Mouse (Mus musculus): ENCODE measurements around the gene Vsir. TPM values are rescaled to one million over a fixed set of nuclear protein-coding genes. Genes with fewer than 3 reads are reported as not detected.

Vsir gene
- polyA plus RNA-seq, 1 experiment: 16.0 TPM

DNA sequence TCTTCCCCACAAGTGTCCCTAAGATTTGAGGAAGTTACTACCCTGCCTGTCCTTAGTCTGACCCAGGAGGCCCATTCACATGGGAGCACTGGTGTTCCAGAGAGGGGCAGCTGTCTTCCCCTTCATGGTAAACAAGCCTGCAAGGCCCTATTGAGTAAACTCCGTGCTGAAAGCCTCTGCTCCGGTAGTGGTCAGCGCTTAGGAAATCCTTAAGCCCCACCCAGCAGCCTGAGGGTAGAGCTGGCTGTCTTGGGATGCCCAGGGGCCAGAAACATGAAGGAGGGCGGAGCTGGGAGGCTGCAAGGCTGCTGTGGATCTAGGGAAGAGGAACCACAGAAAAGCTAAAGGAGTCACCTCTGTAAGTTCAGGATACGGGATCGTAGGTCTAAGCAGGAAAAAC is 2.4 kb downstream of the Vsir start:
- peak overlapping the region; percentile 81 for H3K4me3 ChIP-seq (ENCODE audit: insufficient read depth, low read depth, low read length)
- H3K4me1 ChIP-seq (ENCODE audit: control insufficient read depth, insufficient read depth, insufficient read length, low read length): peaks cover 35% of the 10 kb centered on the region
- peak overlapping the region; percentile 91 for H3K27ac ChIP-seq (replicated peaks; ENCODE audit: low read depth, low read length)

DNA sequence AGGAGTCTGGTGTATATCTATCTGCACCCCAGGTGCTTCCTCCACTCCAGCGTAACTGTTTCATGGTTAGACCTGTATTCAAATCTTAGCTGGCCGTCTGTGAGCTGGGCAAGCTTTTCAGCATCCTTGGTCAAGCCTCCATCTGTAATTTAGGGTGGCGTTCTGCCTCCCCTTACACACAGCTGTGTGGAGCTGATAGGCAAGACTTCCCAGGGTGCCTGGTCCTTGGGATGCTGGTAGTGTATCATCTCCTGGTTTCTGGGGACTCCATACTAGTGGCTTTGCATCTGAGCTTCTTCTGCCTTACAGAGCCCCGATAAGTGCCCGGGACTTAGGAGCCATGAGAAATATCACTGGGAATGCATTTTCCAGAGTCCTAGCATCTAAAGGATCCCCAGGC is 3.0 kb downstream of the Vsir start:
- Histone ChIP-seq H3K4me3 (ENCODE audit: insufficient read depth, low read depth, low read length) (peak overlapping the region; percentile 81), H3K4me1 (ENCODE audit: control insufficient read depth, insufficient read depth, insufficient read length, low read length) (peaks cover 39% of the 10 kb centered on the region), H3K27ac (replicated peaks; ENCODE audit: low read depth, low read length) (peak overlapping the region; percentile 91)

DNA sequence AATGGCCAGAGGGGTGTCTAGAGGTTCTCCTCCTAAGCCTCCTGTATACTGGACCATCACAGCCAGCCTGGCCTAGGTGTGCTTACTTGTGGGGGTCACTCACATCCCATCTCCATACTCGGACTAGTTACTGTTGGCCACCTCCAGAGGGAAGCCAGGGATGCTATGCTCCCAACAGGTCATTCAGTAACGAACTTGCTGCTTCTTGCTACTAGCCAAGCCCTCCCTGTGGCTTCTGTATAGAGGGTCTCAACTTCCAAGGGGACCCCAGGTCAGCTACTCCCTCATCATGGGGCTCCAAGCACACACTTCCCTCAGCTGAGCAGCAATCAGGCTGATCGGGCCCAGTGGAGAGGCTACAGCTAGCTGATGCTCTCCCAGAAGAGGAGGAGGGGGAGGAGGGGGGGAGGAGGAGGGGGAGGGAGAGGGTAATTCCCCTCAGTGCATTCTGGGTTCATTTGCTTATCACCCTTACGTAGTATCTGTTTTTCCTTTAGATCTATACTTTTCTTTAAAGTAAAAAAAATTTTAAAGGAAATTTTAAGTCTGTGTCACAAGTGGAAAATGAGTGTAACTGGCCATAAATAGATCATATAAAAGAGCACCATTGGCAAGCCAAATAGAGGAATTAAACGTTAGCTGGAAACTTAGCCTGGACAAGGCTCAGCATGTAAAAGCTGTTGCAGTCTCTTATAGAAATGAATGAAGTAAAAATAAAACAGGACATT is 3.6 kb downstream of the Vsir start:
- H3K4me3 ChIP-seq (ENCODE audit: insufficient read depth, low read depth, low read length): peak overlapping the region; percentile 81
- H3K27ac ChIP-seq (replicated peaks; ENCODE audit: low read depth, low read length): peak overlapping the region; percentile 91
- H3K4me1 ChIP-seq (ENCODE audit: control insufficient read depth, insufficient read depth, insufficient read length, low read length): peaks cover 42% of the 10 kb centered on the region

DNA sequence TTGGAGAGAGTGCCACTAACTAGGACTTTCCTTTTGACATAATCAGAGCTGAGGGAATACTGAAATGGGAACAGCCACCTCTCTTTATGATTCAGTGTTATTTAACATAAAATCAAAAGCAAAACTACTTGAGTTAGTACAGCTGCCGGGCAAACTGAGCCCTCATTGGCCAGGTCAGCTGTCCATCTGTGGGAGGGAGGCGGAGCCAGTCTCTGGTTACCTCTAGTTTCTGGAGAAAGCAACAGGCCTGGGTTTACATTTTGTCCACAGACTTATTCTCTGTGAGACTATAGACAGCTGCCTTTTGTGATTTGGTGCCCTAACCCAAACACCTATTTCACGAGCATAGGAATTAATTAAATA is 4.1 kb downstream of the Vsir start:
- Histone ChIP-seq H3K27ac (replicated peaks; ENCODE audit: low read depth, low read length) (peak overlapping the region; percentile 85), H3K4me3 (ENCODE audit: insufficient read depth, low read depth, low read length) (peak overlapping the region; percentile 34), H3K4me1 (ENCODE audit: control insufficient read depth, insufficient read depth, insufficient read length, low read length) (peaks cover 42% of the 10 kb centered on the region)

DNA sequence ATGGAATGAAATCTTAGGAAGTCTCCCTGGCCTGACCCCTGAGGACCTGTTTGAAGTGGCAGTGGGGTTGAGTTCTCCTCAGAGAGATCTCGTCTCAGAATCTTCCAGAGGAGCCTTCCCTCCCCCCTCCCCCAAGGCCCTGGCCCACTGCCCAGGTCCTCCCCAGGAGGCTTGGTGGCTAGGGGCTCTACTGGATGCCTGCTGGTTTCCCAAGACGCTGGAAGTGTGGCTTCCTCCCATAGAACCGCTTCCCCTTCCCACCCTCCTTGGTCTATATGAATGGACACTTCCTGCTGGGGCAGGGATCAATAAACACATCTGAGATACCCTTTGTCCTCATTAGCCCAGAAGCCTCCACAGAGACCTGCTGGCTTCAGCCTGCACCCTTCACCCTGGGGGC is 4.6 kb downstream of the Vsir start:
- peak overlapping the region; percentile 34 for H3K4me3 ChIP-seq (ENCODE audit: insufficient read depth, low read depth, low read length)
- H3K27ac ChIP-seq (replicated peaks; ENCODE audit: low read depth, low read length): peak overlapping the region; percentile 85
- peaks cover 39% of the 10 kb centered on the region for H3K4me1 ChIP-seq (ENCODE audit: control insufficient read depth, insufficient read depth, insufficient read length, low read length)

DNA sequence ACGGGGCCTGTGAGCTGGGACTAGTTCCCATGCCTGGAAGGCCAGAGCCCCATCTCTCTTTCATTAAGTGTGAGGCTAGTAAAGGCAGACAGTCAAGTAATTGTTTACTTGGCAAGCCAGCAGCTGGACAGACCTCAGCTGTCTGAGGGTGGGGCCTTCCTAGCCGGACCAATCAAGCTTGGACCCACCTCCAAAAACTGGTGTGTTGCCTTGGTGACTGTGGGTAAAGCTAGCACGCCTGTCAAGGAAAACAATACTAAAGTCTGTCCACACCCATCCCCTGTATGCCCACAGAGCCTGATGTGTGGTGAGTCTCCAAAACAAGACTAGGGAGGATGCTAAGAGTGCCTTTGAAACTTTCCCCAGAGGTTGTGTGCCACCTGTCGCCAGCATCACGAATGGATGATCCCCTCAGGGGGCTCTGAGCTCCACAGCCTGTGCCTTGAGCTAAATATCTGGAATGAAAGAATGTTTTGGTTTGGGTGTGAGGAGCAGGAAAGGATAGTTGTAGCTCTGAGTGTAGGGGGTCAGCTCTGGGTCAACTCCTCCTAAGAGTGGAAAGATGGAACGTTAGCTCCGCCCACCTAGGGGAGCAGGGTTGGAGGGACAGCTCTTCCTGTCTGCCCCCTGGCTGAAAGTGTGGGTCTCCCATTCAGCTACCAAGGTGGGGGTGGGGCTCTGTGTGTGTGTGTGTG is 5.3 kb downstream of the Vsir start:
- peak overlapping the region; percentile 85 for H3K27ac ChIP-seq (replicated peaks; ENCODE audit: low read depth, low read length)
- H3K4me1 ChIP-seq (ENCODE audit: control insufficient read depth, insufficient read depth, insufficient read length, low read length): peaks cover 38% of the 10 kb centered on the region
- peak overlapping the region; percentile 34; the same call in 1 of the 2 replicates for H3K4me3 ChIP-seq (ENCODE audit: insufficient read depth, low read depth, low read length)

DNA sequence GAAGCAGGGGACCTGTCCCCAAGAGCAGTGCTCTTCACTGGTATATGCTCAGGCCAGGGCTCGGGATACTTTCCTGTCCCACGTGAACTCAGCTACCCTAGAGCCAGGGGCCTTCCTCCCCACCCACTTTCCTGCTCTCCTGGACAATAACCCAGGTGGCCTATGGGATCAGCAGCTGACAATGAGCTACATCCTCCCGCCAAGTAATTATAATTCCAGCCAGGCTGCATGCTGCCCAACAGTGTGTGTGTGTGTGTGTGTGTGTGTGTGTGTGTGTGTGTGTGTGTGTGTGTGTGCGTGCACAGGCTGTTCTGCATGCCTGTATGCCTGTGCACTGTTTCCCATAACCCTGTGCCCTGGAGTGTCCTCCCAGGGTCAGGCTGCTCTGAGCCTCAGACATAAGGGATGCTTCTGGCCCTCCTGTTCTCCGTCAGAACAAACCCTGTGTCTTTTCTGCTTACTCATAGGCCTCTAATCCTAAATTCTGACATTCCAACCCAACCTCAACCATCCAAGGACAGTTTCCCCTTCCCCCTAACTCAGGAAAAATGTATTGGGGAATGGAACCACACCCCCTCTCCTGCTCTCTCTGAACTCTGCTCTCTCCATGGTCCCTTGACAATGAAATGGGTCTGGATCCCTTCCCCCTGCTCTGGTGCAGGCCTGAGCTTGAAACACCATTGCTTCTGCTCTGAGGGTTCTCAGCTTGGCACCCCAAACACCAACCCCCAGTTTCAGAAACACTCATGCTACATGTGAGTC is 6.8 kb downstream of the Vsir start:
- Histone ChIP-seq H3K4me3 (ENCODE audit: insufficient read depth, low read depth, low read length) (0 out of 2 replicates have a peak overlapping the region, but pooled peaks have one; percentile 12), H3K4me1 (ENCODE audit: control insufficient read depth, insufficient read depth, insufficient read length, low read length) (peaks cover 49% of the 10 kb centered on the region), H3K27ac (replicated peaks; ENCODE audit: low read depth, low read length) (peak overlapping the region; percentile 61)

DNA sequence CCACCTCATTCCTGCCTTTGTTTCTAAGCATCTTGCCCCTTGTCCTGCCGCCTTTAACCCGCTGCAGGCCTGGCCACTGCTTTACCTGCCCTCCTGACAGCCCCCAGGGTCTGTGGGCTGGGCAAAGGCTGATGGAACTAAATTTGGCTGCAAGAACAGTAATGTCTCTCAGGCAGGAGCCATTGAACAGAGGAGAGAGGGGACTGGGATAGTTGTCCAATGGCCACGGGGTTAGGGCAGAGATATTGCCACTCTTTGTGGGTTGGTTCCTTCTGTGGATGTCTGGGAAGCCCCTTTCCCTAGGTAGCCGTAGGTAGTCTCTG is 7.3 kb downstream of the Vsir start:
- Histone ChIP-seq H3K4me1 (ENCODE audit: control insufficient read depth, insufficient read depth, insufficient read length, low read length) (peaks cover 49% of the 10 kb centered on the region), H3K27ac (replicated peaks; ENCODE audit: low read depth, low read length) (peak overlapping the region; percentile 43), H3K4me3 (ENCODE audit: insufficient read depth, low read depth, low read length) (no peak overlapping the region)

DNA sequence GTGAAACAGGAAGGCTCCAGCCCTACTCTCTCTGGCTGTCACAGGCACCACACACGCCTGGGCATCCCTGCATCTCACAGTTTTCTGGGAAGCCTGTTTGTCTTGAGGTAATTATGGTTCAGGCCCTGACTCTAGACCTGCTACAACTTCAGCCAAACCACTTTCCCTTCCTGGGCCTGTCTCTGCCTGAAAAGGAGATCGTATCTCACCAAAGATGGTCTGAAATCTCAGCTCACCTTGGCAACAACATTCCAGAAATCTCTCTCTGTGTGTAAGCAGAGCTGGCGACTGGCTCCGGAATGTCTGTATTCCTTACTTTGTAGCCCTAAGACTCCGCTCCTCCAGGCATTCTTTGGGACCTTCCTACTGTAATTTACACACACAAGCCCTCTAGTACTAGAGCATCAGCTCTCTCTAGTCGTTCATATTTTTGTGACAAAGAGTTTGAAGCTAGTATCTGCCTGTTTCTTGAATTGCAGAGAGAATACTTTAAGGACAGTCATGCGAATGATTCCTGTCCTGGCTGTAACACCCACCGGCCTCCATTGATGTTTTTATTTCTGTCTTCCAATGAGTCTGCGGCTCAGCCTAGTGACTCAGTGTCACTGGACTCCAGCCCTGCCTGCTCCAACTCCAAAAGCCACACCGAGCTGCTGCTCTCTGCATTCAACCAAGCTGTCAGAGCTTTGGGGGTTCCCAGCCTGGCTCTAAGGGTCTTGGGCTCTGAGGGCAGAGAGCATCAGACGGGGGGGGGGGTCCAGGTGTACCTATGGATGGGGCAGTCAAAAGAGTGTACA is 8.4 kb downstream of the Vsir start:
- Histone ChIP-seq H3K27ac (replicated peaks; ENCODE audit: low read depth, low read length) (peak overlapping the region; percentile 31), H3K4me3 (ENCODE audit: insufficient read depth, low read depth, low read length) (no peak overlapping the region), H3K4me1 (ENCODE audit: control insufficient read depth, insufficient read depth, insufficient read length, low read length) (peaks cover 44% of the 10 kb centered on the region)

DNA sequence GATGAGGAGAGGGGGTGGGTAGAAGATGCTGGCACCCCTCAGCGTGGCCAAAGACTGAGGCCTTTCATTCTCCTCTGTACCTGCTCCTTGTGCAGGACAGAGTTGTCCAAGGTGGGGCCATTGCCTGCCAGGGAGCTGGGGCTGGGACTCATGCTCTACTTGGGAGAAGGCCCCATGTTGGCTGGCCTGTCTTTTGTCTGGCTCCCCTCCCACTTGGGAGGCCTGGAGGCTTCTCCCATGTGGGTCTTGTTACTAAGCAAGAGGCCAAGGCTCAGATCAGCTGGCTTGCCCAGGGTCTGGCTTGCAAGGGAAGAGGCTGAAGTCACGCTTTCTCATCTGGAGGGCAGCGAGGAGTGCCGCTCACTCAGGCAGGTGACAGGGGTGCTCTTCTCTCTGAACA is 10.8 kb downstream of the Vsir start:
- H3K27ac ChIP-seq (replicated peaks; ENCODE audit: low read depth, low read length): 0 out of 2 replicates have a peak overlapping the region, but pooled peaks have one; percentile 15
- peaks cover 45% of the 10 kb centered on the region for H3K4me1 ChIP-seq (ENCODE audit: control insufficient read depth, insufficient read depth, insufficient read length, low read length)
- H3K4me3 ChIP-seq (ENCODE audit: insufficient read depth, low read depth, low read length): no peak overlapping the region

DNA sequence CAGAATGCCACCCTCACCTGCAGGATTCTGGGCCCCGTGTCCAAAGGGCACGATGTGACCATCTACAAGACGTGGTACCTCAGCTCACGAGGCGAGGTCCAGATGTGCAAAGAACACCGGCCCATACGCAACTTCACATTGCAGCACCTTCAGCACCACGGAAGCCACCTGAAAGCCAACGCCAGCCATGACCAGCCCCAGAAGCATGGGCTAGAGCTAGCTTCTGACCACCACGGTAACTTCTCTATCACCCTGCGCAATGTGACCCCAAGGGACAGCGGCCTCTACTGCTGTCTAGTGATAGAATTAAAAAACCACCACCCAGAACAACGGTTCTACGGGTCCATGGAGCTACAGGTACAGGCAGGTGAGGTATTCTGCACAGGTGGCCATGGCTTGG is 11.2 kb downstream of the Vsir start:
- H3K4me3 ChIP-seq (ENCODE audit: insufficient read depth, low read depth, low read length): no peak overlapping the region
- H3K27ac ChIP-seq (replicated peaks; ENCODE audit: low read depth, low read length): no peak overlapping the region
- peaks cover 43% of the 10 kb centered on the region for H3K4me1 ChIP-seq (ENCODE audit: control insufficient read depth, insufficient read depth, insufficient read length, low read length)

DNA sequence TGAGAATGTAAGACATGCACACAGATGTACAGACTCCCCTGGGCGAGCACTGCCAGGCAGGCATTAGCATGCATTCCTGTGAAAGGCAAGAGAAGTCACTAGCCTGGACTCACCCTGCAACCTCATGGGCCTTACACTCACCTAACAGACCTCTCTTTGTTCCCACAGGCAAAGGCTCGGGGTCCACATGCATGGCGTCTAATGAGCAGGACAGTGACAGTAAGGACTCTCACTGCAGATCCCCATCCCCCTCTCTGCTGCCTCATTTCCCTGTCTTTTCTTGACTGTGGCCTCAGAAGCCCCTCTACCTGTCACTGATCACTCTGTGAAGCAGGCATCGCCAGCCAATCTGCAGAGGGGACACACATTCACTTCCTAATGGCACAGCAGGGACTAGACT is 12.1 kb downstream of the Vsir start:
- Histone ChIP-seq H3K27ac (replicated peaks; ENCODE audit: low read depth, low read length) (no peak overlapping the region), H3K4me3 (ENCODE audit: insufficient read depth, low read depth, low read length) (no peak overlapping the region), H3K4me1 (ENCODE audit: control insufficient read depth, insufficient read depth, insufficient read length, low read length) (peaks cover 39% of the 10 kb centered on the region)

DNA sequence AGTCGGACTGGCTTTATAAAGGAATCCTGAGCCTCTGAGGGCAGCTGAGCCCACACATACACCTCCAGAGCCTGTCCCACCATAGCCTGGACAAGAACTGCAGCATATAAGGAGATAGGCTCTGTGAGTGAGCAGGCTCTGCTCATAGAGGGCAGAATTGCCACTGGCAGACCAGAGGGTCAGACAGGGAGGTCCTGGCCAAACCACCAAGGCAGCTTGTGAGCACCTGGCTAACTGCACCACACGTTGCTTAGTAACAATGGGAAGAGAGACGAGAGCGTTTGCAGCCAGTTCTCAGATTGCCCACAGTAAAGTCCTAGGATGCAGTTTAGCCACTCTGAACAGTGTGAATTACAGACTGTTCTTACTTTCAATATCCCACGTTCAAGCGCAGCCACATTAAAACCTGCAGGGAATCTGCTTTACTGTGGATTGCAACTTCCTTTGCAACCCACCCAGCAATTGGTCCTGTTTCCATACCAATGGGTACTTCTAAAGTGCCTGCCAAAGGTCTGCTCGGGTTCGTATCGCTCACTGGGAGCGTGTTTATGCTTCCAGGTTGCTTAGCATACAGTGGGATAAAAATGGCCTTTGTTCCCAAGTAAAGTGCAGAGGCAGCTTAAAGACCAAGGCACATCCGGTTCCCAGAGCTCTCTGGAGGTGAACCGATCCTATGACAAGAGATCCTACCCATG is 15.1 kb downstream of the Vsir start:
- H3K4me1 ChIP-seq (ENCODE audit: control insufficient read depth, insufficient read depth, insufficient read length, low read length): peaks cover 35% of the 10 kb centered on the region
- H3K4me3 ChIP-seq (ENCODE audit: insufficient read depth, low read depth, low read length): no peak overlapping the region
- peak overlapping the region; percentile 55 for H3K27ac ChIP-seq (replicated peaks; ENCODE audit: low read depth, low read length)

DNA sequence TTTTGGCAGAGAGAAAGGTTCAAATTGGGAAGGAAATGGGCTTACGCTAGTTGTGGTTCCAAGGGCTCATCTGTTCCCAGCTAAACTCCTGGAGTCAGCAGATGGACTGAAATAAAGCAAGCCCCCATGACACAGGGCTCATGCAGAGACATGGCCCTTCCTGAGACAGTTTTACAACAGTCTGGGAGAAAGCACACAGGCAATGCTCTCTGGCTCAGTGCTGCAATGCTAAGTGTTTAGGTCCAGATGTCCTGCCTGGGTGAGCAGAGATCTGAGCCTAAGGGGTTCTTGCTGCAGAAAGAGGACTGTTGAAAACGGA is 15.6 kb downstream of the Vsir start:
- Histone ChIP-seq H3K4me1 (ENCODE audit: control insufficient read depth, insufficient read depth, insufficient read length, low read length) (peaks cover 31% of the 10 kb centered on the region), H3K27ac (replicated peaks; ENCODE audit: low read depth, low read length) (peak overlapping the region; percentile 40), H3K4me3 (ENCODE audit: insufficient read depth, low read depth, low read length) (no peak overlapping the region)
